Mouse (Mus musculus): Measurements from ENCODE around the gene Knstrn. TPM values are rescaled to one million over a fixed set of nuclear protein-coding genes. Genes with fewer than 3 reads are reported as not detected.

Gene Knstrn
- polyA plus RNA-seq, 1 experiment = 133 TPM

GRCm38 (mm10) chr2:118861454-118862339 is 47.9 kb downstream of the Knstrn start, which contains the start of gene Ivd:
Ivd (plus strand) TSS chr2:118861954.
- no peak for TF ChIP-seq CTCF (IDR thresholded peaks at IDR 0.05; ENCODE audit: control insufficient read depth, insufficient read depth, low read length)
- TF ChIP-seq POLR2A (IDR thresholded peaks at IDR 0.05; ENCODE audit: borderline replicate concordance, control insufficient read depth, low read depth, low read length) = peak; percentile 82; the same call in 1 of the 2 replicates
- H3K4me3 ChIP-seq (replicated peaks; ENCODE audit: control insufficient read depth, low read depth, low read length) = peak within 1 kb of the TSS; percentile 68
- WGBS = under 1% methylated on average over 34 of the region's 34 CpGs
- H3K4me1 ChIP-seq (ENCODE audit: control insufficient read depth, insufficient read depth, low read length) = no peaks in the 10 kb centered on the region
- peak within 1 kb of the TSS; percentile 62 for H3K27ac ChIP-seq (ENCODE audit: control insufficient read depth, insufficient read depth, low read depth, low read length, poor library complexity)

GRCm38 (mm10) chr2:118862340-118862675 is 48.5 kb downstream of the Knstrn start:
- TF ChIP-seq CTCF (IDR thresholded peaks at IDR 0.05; ENCODE audit: control insufficient read depth, insufficient read depth, low read length) (no peak), POLR2A (IDR thresholded peaks at IDR 0.05; ENCODE audit: borderline replicate concordance, control insufficient read depth, low read depth, low read length) (no peak)
- Histone ChIP-seq H3K27ac (ENCODE audit: control insufficient read depth, insufficient read depth, low read depth, low read length, poor library complexity) (peak overlapping the region; percentile 62), H3K4me3 (replicated peaks; ENCODE audit: control insufficient read depth, low read depth, low read length) (peak overlapping the region; percentile 68), H3K4me1 (ENCODE audit: control insufficient read depth, insufficient read depth, low read length) (no peaks in the 10 kb centered on the region)
- WGBS = 77% methylated on average over 3 of the region's 3 CpGs

- Histone ChIP-seq H3K27ac (ENCODE audit: control insufficient read depth, insufficient read depth, low read depth, low read length, poor library complexity) (no peak overlapping the region), H3K4me1 (ENCODE audit: control insufficient read depth, insufficient read depth, low read length) (no peaks in the 10 kb centered on the region), H3K4me3 (replicated peaks; ENCODE audit: control insufficient read depth, low read depth, low read length) (no peak overlapping the region)
- TF ChIP-seq CTCF (IDR thresholded peaks at IDR 0.05; ENCODE audit: control insufficient read depth, insufficient read depth, low read length) (no peak), POLR2A (IDR thresholded peaks at IDR 0.05; ENCODE audit: borderline replicate concordance, control insufficient read depth, low read depth, low read length) (no peak)
- 81% methylated on average over 3 of the region's 3 CpGs for WGBS
Measured at GRCm38 (mm10) chr2:118870601-118871000, 56.8 kb downstream of the Knstrn start.

GRCm38 (mm10) chr2:118871032-118871431 is 57.2 kb downstream of the Knstrn start:
- no peak overlapping the region for H3K4me3 ChIP-seq (replicated peaks; ENCODE audit: control insufficient read depth, low read depth, low read length)
- WGBS = 83% methylated on average over 1 of the region's 1 CpGs
- H3K27ac ChIP-seq (ENCODE audit: control insufficient read depth, insufficient read depth, low read depth, low read length, poor library complexity) = no peak overlapping the region
- no peaks in the 10 kb centered on the region for H3K4me1 ChIP-seq (ENCODE audit: control insufficient read depth, insufficient read depth, low read length)
- TF ChIP-seq CTCF (IDR thresholded peaks at IDR 0.05; ENCODE audit: control insufficient read depth, insufficient read depth, low read length) (no peak), POLR2A (IDR thresholded peaks at IDR 0.05; ENCODE audit: borderline replicate concordance, control insufficient read depth, low read depth, low read length) (no peak)

DNA sequence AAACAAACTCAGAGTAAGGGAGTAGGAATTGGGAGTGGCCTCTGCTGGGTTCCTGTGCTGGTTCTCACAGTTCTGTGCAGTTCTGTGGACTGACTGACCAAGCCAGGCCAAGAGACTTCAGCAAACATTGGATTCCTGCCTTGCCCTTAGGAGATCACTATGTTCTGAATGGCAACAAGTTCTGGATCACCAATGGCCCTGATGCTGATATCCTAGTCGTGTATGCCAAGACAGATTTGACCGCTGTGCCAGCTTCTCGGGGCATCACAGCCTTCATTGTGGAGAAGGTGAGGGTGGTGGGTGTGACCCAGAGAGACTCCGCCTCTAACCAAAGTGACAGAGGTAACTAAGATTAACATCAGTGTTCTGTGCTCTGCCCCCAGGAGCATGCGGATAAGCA is 59.2 kb downstream of the Knstrn start:
- no peaks in the 10 kb centered on the region for H3K4me1 ChIP-seq (ENCODE audit: control insufficient read depth, insufficient read depth, low read length)
- no peak overlapping the region for H3K4me3 ChIP-seq (replicated peaks; ENCODE audit: control insufficient read depth, low read depth, low read length)
- WGBS = 78% methylated on average over 5 of the region's 5 CpGs
- TF ChIP-seq POLR2A (IDR thresholded peaks at IDR 0.05; ENCODE audit: borderline replicate concordance, control insufficient read depth, low read depth, low read length) (no peak), CTCF (IDR thresholded peaks at IDR 0.05; ENCODE audit: control insufficient read depth, insufficient read depth, low read length) (no peak)
- H3K27ac ChIP-seq (ENCODE audit: control insufficient read depth, insufficient read depth, low read depth, low read length, poor library complexity) = no peak overlapping the region

DNA sequence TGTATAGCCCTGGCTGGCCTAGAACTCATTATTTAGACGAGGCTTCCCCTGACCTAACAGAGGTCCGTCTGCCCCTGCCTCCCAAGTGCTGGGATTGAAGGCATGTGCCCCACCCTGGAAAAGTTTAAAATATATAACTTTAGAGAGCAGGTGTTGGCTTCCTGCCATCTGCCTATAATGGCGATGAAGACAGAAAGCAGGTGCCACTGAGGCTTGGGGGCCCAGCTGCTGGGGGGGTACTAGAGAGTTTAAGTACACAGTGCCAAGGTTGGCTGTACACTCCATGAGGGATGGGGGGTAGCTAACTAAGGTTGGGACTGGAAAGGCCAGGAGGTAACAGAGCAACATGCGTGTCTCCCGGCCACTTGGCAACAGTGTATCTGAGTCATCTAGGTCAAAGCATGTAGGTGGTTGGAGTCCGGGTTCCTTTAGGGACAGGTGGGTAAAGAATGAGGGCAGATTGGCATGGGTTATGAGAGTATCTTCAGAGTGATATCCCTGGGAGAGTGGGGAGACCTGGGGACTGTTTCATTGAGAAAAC is 60.2 kb downstream of the Knstrn start:
- TF ChIP-seq POLR2A (IDR thresholded peaks at IDR 0.05; ENCODE audit: borderline replicate concordance, control insufficient read depth, low read depth, low read length) = no peak
- TF ChIP-seq CTCF (IDR thresholded peaks at IDR 0.05; ENCODE audit: control insufficient read depth, insufficient read depth, low read length) = no peak
- 81% methylated on average over 6 of the region's 6 CpGs for WGBS

DNA sequence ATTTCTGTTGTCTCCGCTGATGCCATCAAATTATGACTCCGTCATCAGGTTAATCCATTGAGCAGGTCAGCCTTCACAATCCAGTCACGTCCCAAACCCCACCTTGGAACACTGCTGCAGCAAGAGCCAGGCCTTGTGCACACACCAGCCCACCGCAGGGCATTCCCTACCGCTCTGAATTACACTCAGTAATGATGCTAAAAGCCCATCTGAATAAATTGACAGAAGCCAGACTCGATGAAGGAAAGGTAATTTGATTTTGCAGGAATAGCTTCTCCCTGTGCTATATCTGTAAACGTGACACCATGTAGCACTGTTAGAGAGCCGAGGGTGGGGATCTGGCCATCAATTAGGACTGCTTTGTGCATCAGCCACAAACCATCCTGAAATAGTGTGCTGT is 61.5 kb downstream of the Knstrn start:
- TF ChIP-seq CTCF (IDR thresholded peaks at IDR 0.05; ENCODE audit: control insufficient read depth, insufficient read depth, low read length) (no peak), POLR2A (IDR thresholded peaks at IDR 0.05; ENCODE audit: borderline replicate concordance, control insufficient read depth, low read depth, low read length) (no peak)
- H3K4me3 ChIP-seq (replicated peaks; ENCODE audit: control insufficient read depth, low read depth, low read length) = no peak overlapping the region
- 90% methylated on average over 8 of the region's 8 CpGs for WGBS
- H3K4me1 ChIP-seq (ENCODE audit: control insufficient read depth, insufficient read depth, low read length) = no peaks in the 10 kb centered on the region
- no peak overlapping the region for H3K27ac ChIP-seq (ENCODE audit: control insufficient read depth, insufficient read depth, low read depth, low read length, poor library complexity)

More for the DNA sequence above, 60.2 kb downstream of the Knstrn start:
- H3K4me1 ChIP-seq (ENCODE audit: control insufficient read depth, insufficient read depth, low read length) = no peaks in the 10 kb centered on the region
- H3K4me3 ChIP-seq (replicated peaks; ENCODE audit: control insufficient read depth, low read depth, low read length) = no peak overlapping the region
- H3K27ac ChIP-seq (ENCODE audit: control insufficient read depth, insufficient read depth, low read depth, low read length, poor library complexity) = no peak overlapping the region

- no peak overlapping the region for H3K4me3 ChIP-seq (replicated peaks; ENCODE audit: control insufficient read depth, low read depth, low read length)
- H3K27ac ChIP-seq (ENCODE audit: control insufficient read depth, insufficient read depth, low read depth, low read length, poor library complexity) = no peak overlapping the region
- WGBS = 78% methylated on average over 9 of the region's 9 CpGs
- no peaks in the 10 kb centered on the region for H3K4me1 ChIP-seq (ENCODE audit: control insufficient read depth, insufficient read depth, low read length)
- TF ChIP-seq POLR2A (IDR thresholded peaks at IDR 0.05; ENCODE audit: borderline replicate concordance, control insufficient read depth, low read depth, low read length) = no peak
- no peak for TF ChIP-seq CTCF (IDR thresholded peaks at IDR 0.05; ENCODE audit: control insufficient read depth, insufficient read depth, low read length)
Measured at GRCm38 (mm10) chr2:118876453-118876852, 62.6 kb downstream of the Knstrn start.
